Mouse (Mus musculus) layer of hippocampus, adult 11-12 months (tissue): ENCODE measurements at regions not wholly inside any gene's neighbourhood (a gene's known extent, or its start where the extent isn't known, plus 50 kb on each side); places are given as distances from the start of the nearest gene placed in this dataset.

ENCODE experiments used
- DNase-seq: peaks from one replicate; pipeline ENCODE4 v3.0.0; 2022; ENCODE audit warnings: low spot score

- DNase-seq, result no peak
Observed at GRCm38 (mm10) chr14:111738943-111739342, 64.0 kb downstream of the Slitrk5 start.

GRCm38 (mm10) chr14:111763616-111764015, 88.7 kb downstream of the Slitrk5 start:
- DNase-seq, result no peak

GRCm38 (mm10) chr14:111778152-111778551, 103.3 kb downstream of the Slitrk5 start:
- DNase-seq, result peak; percentile 7

GRCm38 (mm10) chr14:111808025-111808424, 133.1 kb downstream of the Slitrk5 start:
- no peak for DNase-seq

GRCm38 (mm10) chr14:111809871-111810270, 135.0 kb downstream of the Slitrk5 start:
- DNase-seq, result no peak

DNA sequence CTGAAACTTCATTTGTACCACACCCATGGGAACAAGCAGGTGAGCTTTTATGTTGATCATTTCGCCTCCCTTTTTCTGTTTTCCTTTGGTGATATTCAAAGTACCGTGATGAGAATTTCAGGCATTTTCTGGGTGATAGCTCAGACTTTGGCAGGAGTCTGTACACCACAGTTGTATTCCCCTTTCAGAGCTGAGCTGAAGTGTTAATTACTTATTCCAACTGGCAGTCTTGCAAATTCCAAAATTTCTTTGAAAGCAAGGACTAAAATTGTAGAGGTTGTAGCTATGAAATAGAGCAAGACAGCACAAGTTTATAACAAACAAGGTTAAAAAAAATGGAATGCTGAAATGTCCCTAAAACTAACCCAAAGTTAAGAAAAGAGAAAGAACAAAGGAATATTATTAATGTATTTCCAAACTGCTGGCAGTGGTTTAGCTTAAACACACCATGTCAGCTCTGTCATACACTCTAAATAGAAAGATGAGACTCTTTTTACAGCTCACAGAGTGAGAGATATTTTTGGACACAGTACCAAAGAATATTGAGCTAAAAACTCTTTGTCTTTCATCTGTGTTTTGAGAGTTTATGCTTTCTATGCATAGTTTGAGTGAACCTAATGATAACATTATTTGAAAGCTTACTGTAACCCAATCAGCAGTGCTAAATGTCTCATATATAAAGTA, 147.3 kb downstream of the Slitrk5 start:
- no peak for DNase-seq
